Mouse (Mus musculus) kidney, adult 2 months (tissue): ENCODE measurements around the gene Fam219a.

Experiments used
- CTCF ChIP-seq: fragments of 200-500 bp; conservative IDR thresholded peaks from 2 replicates; pipeline ENCODE4 v1.5.1; 2011; ENCODE audit warnings: low read depth, mild to moderate bottlenecking, control low read depth, low read length, moderate library complexity, mixed read lengths; ENCODE audit not compliant: insufficient read depth, insufficient read length
- POLR2A ChIP-seq: fragments of 200-500 bp; IDR thresholded peaks from one replicate; pipeline ENCODE4 v1.6.1; 2011; ENCODE audit warnings: low read depth, low read length, control low read depth

DNA sequence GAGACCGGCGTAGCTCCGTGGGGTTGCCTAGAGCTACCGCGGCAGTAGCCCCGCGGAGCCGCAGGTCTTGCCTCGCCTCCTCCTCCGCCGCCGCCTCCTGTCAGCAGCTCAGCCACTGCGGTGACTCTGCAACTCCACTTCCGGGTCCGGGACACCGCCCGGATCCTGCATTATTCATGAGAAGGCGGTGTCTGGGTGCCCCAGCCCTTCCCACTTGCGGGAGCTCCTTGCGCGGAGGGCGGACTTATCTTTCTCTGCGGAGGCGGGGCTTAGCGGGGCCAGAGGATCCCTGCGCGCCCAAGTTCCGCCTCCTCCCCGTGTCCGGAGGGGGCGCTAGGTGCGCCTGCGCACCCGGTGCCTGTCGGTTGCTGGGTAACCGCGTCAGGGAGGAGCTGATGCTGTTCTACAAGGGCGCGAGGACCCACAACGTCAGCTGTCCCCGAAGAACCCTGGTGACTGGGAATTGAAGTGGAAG lies at the start of gene Fam219a, which contains the start of gene Dnaic1:
- TF ChIP-seq CTCF, result peak; percentile 47
- peak; percentile 67 for TF ChIP-seq POLR2A
